Mouse (Mus musculus) MEL (cell line): ENCODE measurements around the gene Traf3. TPM values are rescaled to one million over a fixed set of nuclear protein-coding genes. Genes with fewer than 3 reads are reported as not detected.
A peak's percentile ranks its signal among the peaks of the same experiment; 100 is the strongest.

ENCODE experiments used
- DNase-seq: peaks from one replicate; pipeline ENCODE4 v3.0.0; 2011; ENCODE audit warnings: low read depth, low spot score
- H3K27ac ChIP-seq: 2 replicates; pipeline ENCODE4 v1.5.1; 2012; ENCODE audit warnings: low read depth, mild to moderate bottlenecking, control low read depth, low read length, moderate library complexity; ENCODE audit not compliant: control insufficient read depth
- H3K27me3 ChIP-seq, 2 experiments: fragments of 150-350 bp in 1 of 2; sonication (generic) in 1 of 2; 2 replicates each; pipeline ENCODE4 v1.6.1; 2012; ENCODE audit warnings: low read length in 2 of 2, mild to moderate bottlenecking in 2 of 2, improper control_type of control experiment in 1 of 2, moderate library complexity in 1 of 2; ENCODE audit not compliant: insufficient read depth in 2 of 2, control insufficient read depth in 1 of 2
- H3K36me3 ChIP-seq, 2 experiments: 2 replicates each; pipeline ENCODE4 v1.6.1; 2012 to 2014; ENCODE audit warnings: low read length in 2 of 2, improper control_type of control experiment in 1 of 2, inconsistent platforms in 1 of 2, mild to moderate bottlenecking in 1 of 2; ENCODE audit not compliant: insufficient read depth in 2 of 2, control insufficient read depth in 1 of 2
- H3K4me1 ChIP-seq, 2 experiments: fragments of 150-350 bp in 1 of 2; sonication (generic) in 1 of 2; 2 replicates each; pipeline ENCODE4 v1.6.1; 2012; ENCODE audit warnings: low read length in 2 of 2, improper control_type of control experiment in 1 of 2, mild to moderate bottlenecking in 1 of 2; ENCODE audit not compliant: insufficient read depth in 2 of 2, control insufficient read depth in 1 of 2
- H3K4me3 ChIP-seq, 2 experiments: fragments of 150-350 bp in 1 of 2; sonication (generic) in 1 of 2; 2 replicates each; pipeline ENCODE4 v1.5.1; 2012; ENCODE audit warnings: low read depth in 2 of 2, low read length in 2 of 2, mild to moderate bottlenecking in 2 of 2, moderate library complexity in 2 of 2, control low read depth in 1 of 2, improper control_type of control experiment in 1 of 2; ENCODE audit not compliant: control insufficient read depth in 1 of 2, insufficient read depth in 1 of 2
- H3K79me2 ChIP-seq: 2 replicates; pipeline ENCODE4 v1.6.1; 2012; ENCODE audit warnings: mild to moderate bottlenecking, low read length, moderate library complexity; ENCODE audit not compliant: control insufficient read depth, poor library complexity, insufficient read depth
- H3K9ac ChIP-seq: 2 replicates; pipeline ENCODE4 v1.6.1; 2012; ENCODE audit warnings: low read depth, mild to moderate bottlenecking, control low read depth, low read length, moderate library complexity; ENCODE audit not compliant: control insufficient read depth, poor library complexity, severe bottlenecking
- H3K9me3 ChIP-seq: fragments of 150-350 bp; sonication (generic); replicated peaks from 2 replicates; pipeline ENCODE4 v1.6.1; 2012; ENCODE audit warnings: mild to moderate bottlenecking, low read length, improper control_type of control experiment, moderate library complexity; ENCODE audit not compliant: insufficient read depth
- ELF1 ChIP-seq: IDR thresholded peaks from 2 replicates; pipeline ENCODE4 v1.6.1; 2014; ENCODE audit warnings: low read depth, mild to moderate bottlenecking, inconsistent platforms, low read length, improper control_type of control experiment, moderate library complexity
- EP300 ChIP-seq, 2 experiments: IDR thresholded peaks; 2 replicates each; pipeline ENCODE4 v1.6.1; 2011; ENCODE audit warnings: improper control_type of control experiment in 2 of 2, low read length in 2 of 2, low read depth in 1 of 2, mild to moderate bottlenecking in 1 of 2
- ETS1 ChIP-seq: IDR thresholded peaks from 2 replicates; pipeline ENCODE4 v1.6.1; 2012; ENCODE audit warnings: low read depth, mild to moderate bottlenecking, inconsistent platforms, low read length, improper control_type of control experiment, moderate library complexity
- HCFC1 ChIP-seq: IDR thresholded peaks from 2 replicates; pipeline ENCODE4 v1.6.1; 2012; ENCODE audit warnings: low read depth, mild to moderate bottlenecking, inconsistent platforms, low read length, improper control_type of control experiment, moderate library complexity
- KAT2A ChIP-seq: conservative IDR thresholded peaks from 2 replicates; pipeline ENCODE4 v1.6.1; 2012; ENCODE audit warnings: low read depth, low read length, improper control_type of control experiment, inconsistent platforms
- MEF2A ChIP-seq: IDR thresholded peaks from 2 replicates; pipeline ENCODE4 v1.6.1; 2014; ENCODE audit warnings: low read depth, mild to moderate bottlenecking, inconsistent platforms, low read length, improper control_type of control experiment; ENCODE audit not compliant: poor library complexity, insufficient replicate concordance, severe bottlenecking; ENCODE audit errors: extremely low read depth
- MXI1 ChIP-seq: IDR thresholded peaks from 2 replicates; pipeline ENCODE4 v1.6.1; 2011; ENCODE audit warnings: mild to moderate bottlenecking, low read depth, low read length, improper control_type of control experiment
- NELFE ChIP-seq: IDR thresholded peaks from 2 replicates; pipeline ENCODE4 v1.6.1; 2011; ENCODE audit warnings: low read depth, low read length, improper control_type of control experiment
- NRF1 ChIP-seq: IDR thresholded peaks from 2 replicates; pipeline ENCODE4 v1.6.1; 2014; ENCODE audit warnings: low read depth, mild to moderate bottlenecking, inconsistent platforms, low read length, improper control_type of control experiment, moderate library complexity; ENCODE audit not compliant: poor library complexity, insufficient read depth, severe bottlenecking
- POLR2A ChIP-seq, 2 experiments: IDR thresholded peaks; 2 replicates each; pipeline ENCODE4 v1.6.1; 2011 to 2012; ENCODE audit warnings: low read length in 2 of 2, mild to moderate bottlenecking in 2 of 2, control low read depth in 1 of 2, improper control_type of control experiment in 1 of 2, low read depth in 1 of 2, moderate library complexity in 1 of 2; ENCODE audit not compliant: control insufficient read depth in 1 of 2, insufficient read depth in 1 of 2, poor library complexity in 1 of 2
- POLR2AphosphoS2 ChIP-seq: IDR thresholded peaks from 2 replicates; pipeline ENCODE4 v1.6.1; 2011; ENCODE audit warnings: low read length, improper control_type of control experiment
- RAD21 ChIP-seq: IDR thresholded peaks from 2 replicates; pipeline ENCODE4 v1.6.1; 2011; ENCODE audit warnings: mild to moderate bottlenecking, low read depth, low read length, improper control_type of control experiment
- RCOR1 ChIP-seq: IDR thresholded peaks from 2 replicates; pipeline ENCODE4 v1.6.1; 2012; ENCODE audit warnings: low read depth, mild to moderate bottlenecking, inconsistent platforms, low read length, improper control_type of control experiment
- SIN3A ChIP-seq: IDR thresholded peaks from 2 replicates; pipeline ENCODE4 v1.6.1; 2012; ENCODE audit warnings: low read length, improper control_type of control experiment, inconsistent platforms
- USF2 ChIP-seq, 2 experiments: IDR thresholded peaks; 2 replicates each; pipeline ENCODE4 v1.6.1; 2011 to 2012; ENCODE audit warnings: improper control_type of control experiment in 2 of 2, low read length in 2 of 2, borderline replicate concordance in 1 of 2, inconsistent platforms in 1 of 2, low read depth in 1 of 2, mild to moderate bottlenecking in 1 of 2; ENCODE audit not compliant: insufficient read depth in 1 of 2
- ZKSCAN1 ChIP-seq: IDR thresholded peaks from 2 replicates; pipeline ENCODE4 v1.6.1; 2012; ENCODE audit warnings: low read depth, mild to moderate bottlenecking, inconsistent platforms, low read length, improper control_type of control experiment, moderate library complexity
- ZMIZ1 ChIP-seq: IDR thresholded peaks from 2 replicates; pipeline ENCODE4 v1.6.1; 2012; ENCODE audit warnings: low read depth, mild to moderate bottlenecking, inconsistent platforms, low read length, improper control_type of control experiment, moderate library complexity
- ZNF384 ChIP-seq: IDR thresholded peaks from 2 replicates; pipeline ENCODE4 v1.6.1; 2012; ENCODE audit warnings: low read depth, mild to moderate bottlenecking, inconsistent platforms, low read length, improper control_type of control experiment
- polyA plus RNA-seq, 2 experiments: library from polyadenylated mRNA; stranded (reverse) in 1 of 2; unstranded in 1 of 2; fragments of >175 nt in 1 of 2; fragments of >200 nt in 1 of 2; gene quantifications; 2 replicates each; pipeline versions ENCODE4 v1.2.1 to v1.2.4; 2012; ENCODE audit warnings: low replicate concordance in 2 of 2, low read depth in 1 of 2; ENCODE audit not compliant: insufficient read length in 2 of 2, insufficient read depth in 1 of 2, missing spikeins in 1 of 2
- total RNA-seq: library from RNA; depleted of rRNA; stranded (reverse); fragments of 300-350 nt; gene quantifications from 2 replicates; pipeline ENCODE4 v1.2.3, GENCODE M21; 2012; rRNA removed

The Traf3 gene
- 21.1 and 21.4 TPM in 2 replicates for total RNA-seq
- 10 to 100 TPM in 1 of 2 experiments, not detected in 1; 40.7 TPM for polyA plus RNA-seq

DNA sequence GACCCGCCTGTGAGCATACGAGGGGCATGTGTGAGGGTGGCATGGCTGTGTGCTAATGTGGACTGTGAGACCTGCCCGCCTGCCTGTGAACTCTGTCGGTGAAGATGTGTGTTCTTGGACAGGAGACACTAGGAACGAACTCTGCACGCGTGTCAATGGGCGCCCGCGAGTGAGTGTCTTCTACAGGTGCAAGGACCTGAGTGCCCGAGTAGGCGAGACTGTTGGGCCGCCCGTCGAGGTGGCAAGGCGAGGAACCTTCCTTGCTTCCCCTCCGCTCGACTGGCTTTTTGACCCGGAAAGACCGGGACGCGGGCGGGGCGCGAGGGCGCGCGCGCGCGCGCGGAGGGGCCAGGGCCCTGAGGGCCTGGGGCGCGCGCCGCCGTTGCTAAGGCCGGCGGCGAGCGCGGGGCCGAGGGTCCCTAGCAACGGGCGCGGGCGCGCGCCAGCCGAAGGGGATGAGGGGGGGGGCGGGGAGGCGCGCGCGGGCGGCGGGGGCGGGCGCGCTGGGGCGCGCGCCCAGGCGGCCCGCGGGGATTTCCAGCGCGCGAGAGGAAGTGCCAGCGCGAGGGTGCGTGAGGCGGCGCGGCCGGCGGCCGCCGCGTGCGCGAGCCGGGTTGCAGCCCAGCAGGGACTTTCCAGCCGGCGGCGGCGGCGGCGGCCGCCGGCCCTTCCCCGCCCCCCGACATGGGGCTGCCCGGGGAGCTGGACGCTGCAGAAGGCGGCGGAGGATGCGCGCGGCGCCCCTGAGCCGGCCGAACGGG lies at the start of gene Traf3:
Gene Traf3 (plus strand): TSS at position 540 of the 761 bp plus-strand sequence.
- peak; percentile 78 for DNase-seq
- no peaks in the 10 kb centered on the region for H3K27me3 ChIP-seq
- H3K4me1 ChIP-seq, result peaks cover 8 to 22% of the 10 kb centered on the region in 2 experiments; a peak in 3 of 4 replicates
- H3K9me3 ChIP-seq, result no peaks in the 10 kb centered on the region
- peak within 1 kb of the TSS; percentile 92 for H3K9ac ChIP-seq
- peak within 1 kb of the TSS; percentile 97 to 98 for H3K4me3 ChIP-seq
- H3K27ac ChIP-seq, result peak within 1 kb of the TSS; percentile 52
- H3K36me3 ChIP-seq, result peaks cover 0 to 16% of the 10 kb centered on the region in 2 experiments; a peak in 3 of 4 replicates
- peaks cover 35% of the 10 kb centered on the region for H3K79me2 ChIP-seq
- TF ChIP-seq ETS1 (no peak), NELFE (peak; percentile 57; the same call in 1 of the 2 replicates), POLR2A (IDR thresholded peaks at IDR 0.05; ENCODE audit: control insufficient read depth in 1 of 2, insufficient read depth in 1 of 2, low read depth in 1 of 2, low read length in 2 of 2, poor library complexity in 1 of 2) (peak; percentile 15 to 50; a peak in 1 of 4 replicates), EP300 (IDR thresholded peaks at IDR 0.05; ENCODE audit: low read depth in 1 of 2, low read length in 2 of 2) (no peak), NRF1 (peak; percentile 42; the same call in 1 of the 2 replicates)

DNA sequence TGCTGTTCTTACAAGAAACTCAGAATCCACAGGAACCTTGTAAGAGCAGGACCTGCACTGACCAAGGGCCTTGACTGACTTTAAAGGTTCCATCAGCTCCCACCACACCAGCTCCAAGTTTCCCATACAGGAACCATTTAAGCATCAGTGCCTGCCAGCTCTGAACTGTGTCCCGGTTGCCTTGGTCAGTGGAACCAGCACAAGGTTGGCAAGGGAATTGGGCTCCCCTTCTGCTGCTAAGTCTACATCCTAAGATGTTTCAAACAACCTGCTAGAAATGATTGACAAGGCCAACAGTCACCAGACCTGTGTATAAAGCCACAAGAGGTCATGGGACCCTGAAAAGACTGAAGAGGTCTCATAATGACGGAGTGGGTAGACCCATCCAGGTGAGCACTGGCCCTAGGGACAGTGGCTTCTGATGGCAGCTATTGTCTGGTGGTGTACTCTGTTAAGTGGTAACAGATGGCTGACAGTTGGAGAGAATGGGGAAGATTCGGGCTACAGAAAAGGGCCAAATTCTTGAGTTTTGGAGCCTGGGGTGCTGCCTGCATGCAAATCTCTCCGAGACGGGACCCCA lies 46.6 kb upstream of the Traf3 start:
- no peaks in the 10 kb centered on the region for H3K4me1 ChIP-seq
- no peaks in the 10 kb centered on the region for H3K79me2 ChIP-seq
- H3K4me3 ChIP-seq, result no peak overlapping the region
- no peaks in the 10 kb centered on the region for H3K9me3 ChIP-seq
- DNase-seq, result no peak
- no peak overlapping the region for H3K9ac ChIP-seq
- no peak overlapping the region for H3K27ac ChIP-seq
- H3K36me3 ChIP-seq, result peaks cover 0 to 11% of the 10 kb centered on the region in 2 experiments; a peak in 2 of 4 replicates
- TF ChIP-seq POLR2A (IDR thresholded peaks at IDR 0.05; ENCODE audit: control insufficient read depth in 1 of 2, insufficient read depth in 1 of 2, low read depth in 1 of 2, low read length in 2 of 2, poor library complexity in 1 of 2) (no peak), ZKSCAN1 (no peak), POLR2AphosphoS2 (no peak), KAT2A (no peak), ZNF384 (no peak), ELF1 (no peak), USF2 (IDR thresholded peaks at IDR 0.05; ENCODE audit: borderline replicate concordance in 1 of 2, insufficient read depth in 1 of 2, low read depth in 1 of 2, low read length in 2 of 2) (no peak), MEF2A (no peak), MXI1 (no peak), ZMIZ1 (no peak), HCFC1 (no peak), RCOR1 (no peak), SIN3A (no peak), RAD21 (no peak)
- no peaks in the 10 kb centered on the region for H3K27me3 ChIP-seq
